Mouse (Mus musculus) heart, postnatal 0 days (tissue): ENCODE results near the gene 0610010F05Rik.

ENCODE experiments used
- CTCF ChIP-seq: IDR thresholded peaks from 2 replicates; pipeline ENCODE4 v1.5.1; 2016; ENCODE audit warnings: antibody characterized with exemption, control low read depth, low read depth
- EP300 ChIP-seq: IDR thresholded peaks from 2 replicates; pipeline ENCODE4 v1.6.1; 2016; ENCODE audit warnings: antibody characterized with exemption, low read depth

DNA sequence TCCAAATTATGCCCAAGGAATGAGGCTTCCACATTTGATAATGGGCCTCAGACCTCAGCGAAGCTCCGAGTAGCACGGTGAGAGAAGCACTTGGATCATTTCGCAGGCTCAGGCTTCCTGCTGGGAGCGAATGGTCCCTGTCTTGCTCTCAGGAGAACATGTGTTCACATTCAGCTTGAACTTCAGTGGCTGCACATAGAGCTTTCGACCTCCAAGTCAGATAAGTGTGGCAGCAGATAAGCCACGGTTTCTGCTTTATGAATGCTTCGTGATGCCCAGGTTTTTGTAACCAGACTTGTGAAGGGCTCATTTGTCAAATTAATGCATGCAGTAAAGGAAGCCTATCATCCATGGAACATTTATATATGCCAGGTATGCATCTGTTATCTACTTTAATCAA is 1.1 kb upstream of the 0610010F05Rik start:
- TF ChIP-seq CTCF (no peak), EP300 (no peak)
